Mouse (Mus musculus) stomach, postnatal 0 days (tissue): ENCODE results near the gene Tmem189.

Source experiments
- CTCF ChIP-seq: IDR thresholded peaks from 2 replicates; pipeline ENCODE4 v1.5.1; 2016; ENCODE audit warnings: antibody characterized with exemption, low read depth, mild to moderate bottlenecking, moderate library complexity
- EP300 ChIP-seq: optimal IDR thresholded peaks from 2 replicates; pipeline ENCODE3; 2016; ENCODE audit warnings: antibody characterized with exemption

GRCm38 (mm10) chr2:167727161-167727560 is 37.5 kb upstream of the Tmem189 start:
- TF ChIP-seq CTCF, result peak; percentile 20; the same call in 1 of the 2 replicates
- TF ChIP-seq EP300, result no peak
